Mouse (Mus musculus) WW6 (cell line): ENCODE data around the gene Fhl2.
A peak's percentile ranks its signal among the peaks of the same experiment; 100 is the strongest.

Experiments used
- DNase-seq: peaks from one replicate; pipeline ENCODE4 v3.0.0-alpha.2; 2013; ENCODE audit warnings: low read depth, low spot score

Fhl2 gene

GRCm38 (mm10) chr1:43108729-43109128 lies 88.1 kb downstream of the Fhl2 start:
- DNase-seq, result no peak

DNA sequence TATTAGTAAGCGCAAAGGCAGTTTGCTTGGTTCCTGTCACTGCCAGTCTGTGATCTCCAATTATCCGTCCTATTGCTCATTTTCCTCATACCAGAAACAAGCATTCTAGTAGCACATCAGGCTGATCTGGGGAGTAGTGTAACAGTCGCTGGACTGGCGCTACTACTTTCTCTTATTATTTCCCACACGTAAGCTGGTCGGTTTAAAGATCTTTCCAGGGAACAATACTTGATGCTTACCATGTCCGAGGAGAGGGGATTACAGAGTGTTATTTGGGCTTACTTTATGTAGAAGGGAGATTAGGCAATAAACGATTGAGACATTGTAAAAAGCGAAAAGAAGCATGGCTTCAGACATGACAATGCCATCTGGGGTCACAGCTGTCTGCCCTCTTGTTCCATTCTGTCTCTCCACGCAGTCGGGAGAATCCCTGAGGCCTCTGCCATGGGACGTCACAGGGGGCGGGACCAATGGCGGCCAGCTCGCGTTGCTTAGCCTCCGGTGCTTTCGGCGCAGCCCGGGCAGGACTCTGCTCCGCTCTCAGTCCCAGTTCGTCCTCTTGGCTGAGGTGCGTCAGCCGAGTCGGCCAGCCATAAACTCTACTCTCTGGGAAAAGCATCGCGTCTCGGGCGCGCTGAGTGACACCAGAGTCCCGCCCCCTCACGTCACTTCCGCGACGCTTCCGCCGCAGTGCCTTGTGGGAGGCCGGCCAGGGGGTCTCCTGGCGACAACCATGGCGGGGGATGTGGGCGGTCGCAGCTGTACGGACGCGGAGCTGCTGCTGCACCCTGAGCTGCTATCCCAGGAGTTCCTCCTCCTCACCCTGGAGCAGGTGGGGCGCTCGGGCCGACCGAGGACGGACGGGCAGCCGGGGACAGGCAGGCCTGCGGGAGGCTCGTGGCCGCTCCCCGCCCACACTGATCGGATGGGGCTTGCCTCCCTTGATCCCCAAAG lies 98.5 kb downstream of the Fhl2 start, which contains the start of the genes Tgfbrap1 and AI597479:
Gene Tgfbrap1, minus strand, starts transcription at position 607 of the 954 bp plus-strand sequence.
Gene AI597479, plus strand, starts transcription at position 680 of the 954 bp plus-strand sequence.
- DNase-seq, result peak; percentile 77

DNA sequence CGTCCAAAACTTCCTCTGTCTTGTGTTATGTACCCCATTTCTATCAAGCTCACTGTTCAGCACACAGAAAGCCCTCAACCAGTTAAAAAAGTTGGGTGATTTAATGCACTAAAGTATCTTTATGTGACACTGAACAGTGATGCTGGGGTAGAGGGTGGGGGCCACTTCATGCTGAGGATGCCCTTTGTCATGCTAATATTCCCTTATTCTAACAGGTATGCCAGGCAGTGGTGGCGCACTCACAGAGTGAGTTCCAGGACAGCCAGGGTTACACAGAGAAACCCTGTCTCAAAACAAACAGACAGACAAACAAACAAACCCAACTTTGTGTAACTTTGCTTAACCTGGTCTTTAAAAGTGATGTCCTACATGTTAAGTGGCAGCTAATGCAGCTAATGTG lies 102.6 kb downstream of the Fhl2 start:
- DNase-seq, result no peak

DNA sequence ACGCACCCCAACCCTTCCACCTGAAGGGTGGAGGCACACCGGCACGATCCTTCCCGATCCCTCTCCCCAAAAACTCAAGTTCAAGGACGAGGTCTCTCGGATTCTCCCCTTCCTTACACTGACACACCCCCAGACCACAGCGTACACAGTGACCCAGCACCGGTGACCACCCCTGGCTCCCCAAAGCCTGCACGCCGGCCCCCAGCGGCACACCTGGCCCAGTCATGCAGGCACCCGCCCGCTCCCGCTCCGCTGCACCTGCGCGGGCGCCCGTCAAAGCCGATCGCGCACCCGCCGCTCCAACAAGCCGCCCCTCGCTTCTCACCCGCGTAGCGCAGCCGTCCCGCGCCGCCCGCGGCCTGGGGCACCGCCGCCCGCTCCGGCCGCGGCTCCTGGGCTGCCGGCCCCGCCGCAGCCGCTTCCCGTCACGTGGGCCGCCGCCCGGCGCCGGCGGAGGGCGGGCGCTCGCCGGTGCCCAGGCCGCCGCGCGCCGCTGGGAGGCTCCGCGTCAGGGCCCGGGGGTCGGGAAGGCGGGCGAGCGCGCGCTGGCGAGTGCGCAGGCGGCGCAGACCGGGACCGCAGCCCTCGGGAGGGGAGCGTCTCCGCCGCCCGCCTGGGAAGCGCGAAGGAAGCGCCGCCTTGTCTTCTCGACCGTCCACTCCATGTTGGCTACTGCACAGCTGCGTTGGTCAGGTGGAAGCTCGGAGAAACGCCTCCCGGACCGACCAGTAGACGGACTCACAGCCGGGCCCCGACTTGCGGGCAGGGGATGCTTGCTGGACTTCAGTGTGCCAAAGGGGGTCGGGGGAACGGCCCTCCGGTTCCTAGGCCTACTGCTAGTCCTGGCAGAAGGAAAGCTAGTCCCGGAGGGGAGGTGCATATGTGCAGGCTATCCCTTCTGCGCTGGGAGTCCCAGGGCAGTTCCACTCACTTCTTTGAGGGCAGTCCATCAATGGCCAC lies 104.4 kb downstream of the Fhl2 start:
- no peak for DNase-seq

GRCm38 (mm10) chr1:43091306-43092055 lies 105.3 kb downstream of the Fhl2 start:
- DNase-seq, result no peak

DNA sequence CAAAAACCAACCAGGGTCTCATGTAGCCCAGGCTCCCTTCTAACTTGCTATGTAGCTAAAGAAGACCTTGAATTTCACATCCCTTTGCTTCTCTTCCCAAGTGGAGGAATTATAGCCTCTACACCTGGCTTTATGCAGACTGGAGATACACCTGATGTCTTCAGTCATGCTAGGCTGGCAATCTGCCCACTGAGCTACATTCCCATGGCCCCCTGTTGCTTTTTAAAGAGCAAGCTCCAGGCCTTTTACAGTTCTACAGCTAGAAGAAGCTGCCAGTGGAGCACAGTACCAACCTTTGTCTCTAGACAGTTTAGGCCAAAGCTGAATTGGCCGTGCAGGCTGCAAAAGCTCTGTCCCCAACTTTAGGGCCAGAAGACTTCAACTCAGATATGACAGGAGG lies 106.4 kb downstream of the Fhl2 start:
- DNase-seq, result no peak

DNA sequence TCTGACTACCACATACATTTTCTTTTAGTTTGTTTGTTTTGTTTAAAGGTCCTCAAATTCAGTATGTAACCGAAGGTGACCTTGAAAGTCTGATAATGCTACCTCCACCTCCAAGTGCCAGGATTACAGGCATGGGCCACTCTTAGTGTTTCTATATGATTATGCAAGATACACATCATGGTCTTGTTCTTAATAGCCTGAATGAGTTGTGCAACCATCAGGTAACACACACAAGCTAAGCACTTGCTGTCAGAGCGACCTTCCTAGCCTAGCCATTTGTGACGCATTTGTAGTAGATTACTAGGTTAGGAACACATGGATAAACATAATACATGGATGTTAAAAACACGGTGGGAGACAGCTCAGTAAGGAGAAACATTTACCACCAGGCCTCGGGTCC lies 113.8 kb downstream of the Fhl2 start:
- no peak for DNase-seq

- no peak for DNase-seq
These were observed 118.7 kb downstream of the Fhl2 start for GRCm38 (mm10) chr1:43078124-43078523.

DNA sequence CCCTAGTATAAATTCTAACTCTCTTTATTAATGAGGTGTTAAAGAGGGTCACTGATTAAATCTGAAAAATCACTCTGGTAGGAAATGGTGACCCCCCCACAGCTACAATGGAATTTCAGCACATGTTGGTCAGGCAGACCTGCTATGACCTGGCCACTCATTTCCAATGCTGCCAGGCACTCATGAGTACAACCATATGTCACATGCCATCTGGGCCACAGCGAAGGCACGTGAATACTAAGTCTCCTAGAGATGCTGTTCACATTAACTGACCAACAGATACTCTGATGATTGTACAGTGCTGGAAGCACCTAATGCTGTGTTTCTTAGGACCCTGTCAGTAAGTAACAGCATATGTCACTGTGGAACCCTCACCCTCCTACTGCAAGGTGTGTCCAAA lies 122.0 kb downstream of the Fhl2 start:
- DNase-seq, result no peak
